Mouse (Mus musculus): ENCODE data around the gene Eif5a. TPM values are rescaled to one million over a fixed set of nuclear protein-coding genes. Genes with fewer than 3 reads are reported as not detected.
A peak's percentile ranks its signal among the peaks of the same experiment; 100 is the strongest.
"Not testable (repeated sequence)": the region's sequence is repeated elsewhere in the genome, so short reads cannot be mapped to it uniquely, and the experiment has no call there.

Eif5a gene
- polyA plus RNA-seq, 1 experiment from 2014 or later = 2,970 TPM

- H3K9me3 ChIP-seq; DNase-seq (ENCODE audit: extremely low spot score, low spot score); H3K4me3 ChIP-seq; H3K4me1 ChIP-seq; H3K27me3 ChIP-seq (ENCODE audit: poor library complexity, severe bottlenecking); H3K27ac ChIP-seq; H3K36me3 ChIP-seq (replicated peaks): not testable (repeated sequence)
- 74% methylated on average over 4 of the region's 4 CpGs for WGBS
Measured at GRCm38 (mm10) chr11:69955618-69956017, 33.9 kb upstream of the Eif5a start.

- WGBS = 78% methylated on average over 11 of the region's 11 CpGs
- Histone ChIP-seq H3K4me3 (no peak overlapping the region), H3K4me1 (peaks cover 10% of the 10 kb centered on the region), H3K27ac (no peak overlapping the region), H3K9me3 (no peaks in the 10 kb centered on the region), H3K36me3 (replicated peaks) (no peaks in the 10 kb centered on the region), H3K27me3 (ENCODE audit: poor library complexity, severe bottlenecking) (0 out of 2 replicates have a peak, but pooled peaks cover 5% of the 10 kb centered on the region)
- DNase-seq (ENCODE audit: extremely low spot score, low spot score) = no peak
Measured at GRCm38 (mm10) chr11:69953267-69953915, 31.6 kb upstream of the Eif5a start.

GRCm38 (mm10) chr11:69952274-69952673 is 30.5 kb upstream of the Eif5a start:
- H3K4me3 ChIP-seq = no peak overlapping the region
- H3K27me3 ChIP-seq (ENCODE audit: poor library complexity, severe bottlenecking) = 0 out of 2 replicates have a peak, but pooled peaks cover 5% of the 10 kb centered on the region
- peaks cover 21% of the 10 kb centered on the region for H3K4me1 ChIP-seq
- no peaks in the 10 kb centered on the region for H3K9me3 ChIP-seq
- no peaks in the 10 kb centered on the region for H3K36me3 ChIP-seq (replicated peaks)
- WGBS = 42% methylated on average over 1 of the region's 1 CpGs
- DNase-seq (ENCODE audit: extremely low spot score, low spot score) = no peak
- no peak overlapping the region for H3K27ac ChIP-seq

GRCm38 (mm10) chr11:69950807-69951459 is 29.2 kb upstream of the Eif5a start:
- Histone ChIP-seq H3K27ac (no peak overlapping the region), H3K27me3 (ENCODE audit: poor library complexity, severe bottlenecking) (0 out of 2 replicates have a peak, but pooled peaks cover 5% of the 10 kb centered on the region), H3K9me3 (no peaks in the 10 kb centered on the region), H3K4me3 (peak overlapping the region; percentile 6; the same call in 1 of the 2 replicates), H3K4me1 (peaks cover 35% of the 10 kb centered on the region), H3K36me3 (replicated peaks) (peaks cover 5% of the 10 kb centered on the region; the same call in 1 of the 2 replicates)
- DNase-seq (ENCODE audit: extremely low spot score, low spot score) = no peak
- WGBS = 52% methylated on average over 4 of the region's 4 CpGs

- peak overlapping the region; percentile 60 for H3K4me3 ChIP-seq
- 0% methylated on average over 14 of the region's 14 CpGs for WGBS
- H3K36me3 ChIP-seq (replicated peaks) = peaks cover 27% of the 10 kb centered on the region
- DNase-seq (ENCODE audit: extremely low spot score, low spot score) = peak; percentile 88
- H3K9me3 ChIP-seq = no peaks in the 10 kb centered on the region
- peaks cover 40% of the 10 kb centered on the region for H3K4me1 ChIP-seq
- H3K27ac ChIP-seq = peak overlapping the region; percentile 96
- H3K27me3 ChIP-seq (ENCODE audit: poor library complexity, severe bottlenecking) = 0 out of 2 replicates have a peak, but pooled peaks cover 8% of the 10 kb centered on the region
Measured at GRCm38 (mm10) chr11:69948763-69949150, 27.0 kb upstream of the Eif5a start.

- 0 out of 2 replicates have a peak, but pooled peaks cover 8% of the 10 kb centered on the region for H3K27me3 ChIP-seq (ENCODE audit: poor library complexity, severe bottlenecking)
- peak; percentile 98 for DNase-seq (ENCODE audit: extremely low spot score, low spot score)
- WGBS = under 1% methylated on average over 34 of the region's 34 CpGs
- H3K27ac ChIP-seq = peak within 1 kb of the TSS; percentile 96
- peak within 1 kb of the TSS; percentile 60 for H3K4me3 ChIP-seq
- no peaks in the 10 kb centered on the region for H3K9me3 ChIP-seq
- H3K4me1 ChIP-seq = peaks cover 40% of the 10 kb centered on the region
- peaks cover 32% of the 10 kb centered on the region for H3K36me3 ChIP-seq (replicated peaks)
Measured at GRCm38 (mm10) chr11:69948066-69948762, 26.5 kb upstream of the Eif5a start, which contains the start of gene Slc2a4. Slc2a4 (minus strand) TSS chr11:69948188.

- no peaks in the 10 kb centered on the region for H3K9me3 ChIP-seq
- WGBS = 4% methylated on average over 29 of the region's 29 CpGs
- peak overlapping the region; percentile 60 for H3K4me3 ChIP-seq
- H3K27ac ChIP-seq = peak overlapping the region; percentile 96
- H3K27me3 ChIP-seq (ENCODE audit: poor library complexity, severe bottlenecking) = 0 out of 2 replicates have a peak, but pooled peaks cover 8% of the 10 kb centered on the region
- H3K36me3 ChIP-seq (replicated peaks) = peaks cover 39% of the 10 kb centered on the region
- DNase-seq (ENCODE audit: extremely low spot score, low spot score) = no peak
- H3K4me1 ChIP-seq = peaks cover 40% of the 10 kb centered on the region
Measured at GRCm38 (mm10) chr11:69947337-69948065, 25.7 kb upstream of the Eif5a start.

- no peak for DNase-seq (ENCODE audit: extremely low spot score, low spot score)
- H3K4me1 ChIP-seq = peaks cover 40% of the 10 kb centered on the region
- H3K9me3 ChIP-seq = no peaks in the 10 kb centered on the region
- 94% methylated on average over 18 of the region's 18 CpGs for WGBS
- peak overlapping the region; percentile 60 for H3K27ac ChIP-seq
- H3K36me3 ChIP-seq (replicated peaks) = peaks cover 43% of the 10 kb centered on the region
- peak overlapping the region; percentile 60 for H3K4me3 ChIP-seq
- H3K27me3 ChIP-seq (ENCODE audit: poor library complexity, severe bottlenecking) = 0 out of 2 replicates have a peak, but pooled peaks cover 3% of the 10 kb centered on the region
Measured at GRCm38 (mm10) chr11:69945997-69946891, 24.5 kb upstream of the Eif5a start.

GRCm38 (mm10) chr11:69945216-69945615 is 23.5 kb upstream of the Eif5a start:
- 0 out of 2 replicates have a peak overlapping the region, but pooled peaks have one; percentile 60 for H3K4me3 ChIP-seq
- WGBS = 84% methylated on average over 13 of the region's 13 CpGs

GRCm38 (mm10) chr11:69940962-69941361 is 19.2 kb upstream of the Eif5a start:
- H3K9me3 ChIP-seq = no peaks in the 10 kb centered on the region
- WGBS = 84% methylated on average over 4 of the region's 4 CpGs
- H3K27me3 ChIP-seq (ENCODE audit: poor library complexity, severe bottlenecking) = peaks cover 51% of the 10 kb centered on the region
- H3K4me3 ChIP-seq = no peak overlapping the region
- no peak overlapping the region for H3K27ac ChIP-seq
- no peak for DNase-seq (ENCODE audit: extremely low spot score, low spot score)
- H3K4me1 ChIP-seq = peaks cover 36% of the 10 kb centered on the region
- H3K36me3 ChIP-seq (replicated peaks) = peaks cover 38% of the 10 kb centered on the region

More at GRCm38 (mm10) chr11:69945216-69945615, 23.5 kb upstream of the Eif5a start:
- no peaks in the 10 kb centered on the region for H3K9me3 ChIP-seq
- H3K27me3 ChIP-seq (ENCODE audit: poor library complexity, severe bottlenecking) = peaks cover 8% of the 10 kb centered on the region
- no peak overlapping the region for H3K27ac ChIP-seq
- no peak for DNase-seq (ENCODE audit: extremely low spot score, low spot score)
- peaks cover 43% of the 10 kb centered on the region for H3K36me3 ChIP-seq (replicated peaks)
- H3K4me1 ChIP-seq = peaks cover 40% of the 10 kb centered on the region

- 92% methylated on average over 17 of the region's 17 CpGs for WGBS
- Histone ChIP-seq H3K4me1 (peaks cover 43% of the 10 kb centered on the region), H3K27ac (no peak overlapping the region), H3K4me3 (no peak overlapping the region), H3K27me3 (ENCODE audit: poor library complexity, severe bottlenecking) (peaks cover 63% of the 10 kb centered on the region), H3K9me3 (no peaks in the 10 kb centered on the region), H3K36me3 (replicated peaks) (peaks cover 26% of the 10 kb centered on the region)
- DNase-seq (ENCODE audit: extremely low spot score, low spot score) = no peak
Measured at GRCm38 (mm10) chr11:69939731-69940130, 18.0 kb upstream of the Eif5a start.

Data from forebrain, embryonic 10.5 days (tissue).